Mouse (Mus musculus) left cerebral cortex, adult 2 months (tissue): ENCODE results near the gene Fbxl2. TPM values are rescaled to one million over a fixed set of nuclear protein-coding genes. Genes with fewer than 3 reads are reported as not detected.
"Not testable (repeated sequence)": the region's sequence is repeated elsewhere in the genome, so short reads cannot be mapped to it uniquely, and the experiment has no call there.

ENCODE experiments used
- DNase-seq, 2 experiments: peaks; one replicate each; pipeline ENCODE4 v3.0.0; 2021 to 2022; ENCODE audit warnings: low spot score in 2 of 2, mixed read lengths in 1 of 2; ENCODE audit errors: extremely low spot score in 1 of 2
- H3K27ac ChIP-seq: fragments of 200-600 bp; 2 replicates; pipeline ENCODE4 v1.8.1; 2022
- H3K4me3 ChIP-seq: fragments of 200-600 bp; 2 replicates; pipeline ENCODE4 v1.8.1; 2022
- CTCF ChIP-seq: fragments of 200-600 bp; IDR thresholded peaks from 2 replicates; pipeline ENCODE4 v1.8.1; 2022; ENCODE audit warnings: antibody characterized with exemption, mild to moderate bottlenecking, moderate library complexity
- intact Hi-C: fragments of 180-260 bp; cut with DNase I; formaldehyde crosslinking; loops from one replicate; pipeline ENCODE4 v1.15.1; 2025
- long read RNA-seq, 2 experiments: library from polyadenylated mRNA; stranded (forward); transcript quantifications; one replicate each; pipeline ENCODE4 v2.0.0; 2021; ENCODE audit warnings: borderline mapping rate in 2 of 2
- total RNA-seq, 2 experiments: library from RNA; stranded (reverse); gene quantifications; 2 replicates each; pipeline ENCODE4 v1.2.3; 2021

The Fbxl2 gene
- total RNA-seq = 10 to 100 TPM; 57.4 to 59.4 TPM
- long read RNA-seq, experiment 1, transcript Fbxl2-201 (15 exons, 3,464 nt) = major isoform, 31 of 56 reads
- long read RNA-seq, experiment 1, partial matches to known transcripts = 7 of 56 reads
- long read RNA-seq, experiment 1, other reads (novel, unspliced or antisense) = 18 of 56 reads
- long read RNA-seq, experiment 2, transcript Fbxl2-201 (15 exons, 3,464 nt) = major isoform, 18 of 44 reads
- long read RNA-seq, experiment 2, partial matches to known transcripts = 3 of 44 reads
- long read RNA-seq, experiment 2, other reads (novel, unspliced or antisense) = 23 of 44 reads

DNA sequence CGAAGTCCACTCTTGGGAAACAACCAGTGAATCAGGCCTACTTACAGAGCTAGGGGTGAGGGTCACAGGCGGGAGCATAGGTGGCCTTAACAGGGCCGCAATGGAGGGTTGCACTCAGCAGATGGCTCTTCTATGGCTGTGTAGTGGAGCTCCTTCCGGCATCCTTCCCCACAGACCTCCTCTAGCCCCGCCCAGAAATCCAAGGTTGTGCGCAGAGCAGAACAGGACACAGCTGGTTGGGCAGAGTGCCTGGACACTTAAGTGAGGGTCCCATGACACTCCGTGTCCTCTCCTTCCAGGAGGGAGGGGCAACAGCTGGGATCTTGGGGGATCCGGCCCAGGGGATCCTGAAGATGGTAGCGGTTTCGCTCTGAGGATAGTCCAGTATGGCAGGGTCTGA is at the start of gene Fbxl2:
Fbxl2 (minus strand) TSS at position 164 of the 400 bp plus-strand sequence.
- no peak for TF ChIP-seq CTCF
- intact Hi-C loops = no loop called here
- no peak for DNase-seq
- no peak within 1 kb of the TSS for H3K27ac ChIP-seq
- H3K4me3 ChIP-seq = no peak within 1 kb of the TSS

- Histone ChIP-seq H3K4me3 (no peak overlapping the region), H3K27ac (no peak overlapping the region)
- intact Hi-C loops = no loop called here
- no peak for DNase-seq
- no peak for TF ChIP-seq CTCF
Measured at GRCm38 (mm10) chr9:114094854-114095253, 48.9 kb upstream of the Fbxl2 start.

DNA sequence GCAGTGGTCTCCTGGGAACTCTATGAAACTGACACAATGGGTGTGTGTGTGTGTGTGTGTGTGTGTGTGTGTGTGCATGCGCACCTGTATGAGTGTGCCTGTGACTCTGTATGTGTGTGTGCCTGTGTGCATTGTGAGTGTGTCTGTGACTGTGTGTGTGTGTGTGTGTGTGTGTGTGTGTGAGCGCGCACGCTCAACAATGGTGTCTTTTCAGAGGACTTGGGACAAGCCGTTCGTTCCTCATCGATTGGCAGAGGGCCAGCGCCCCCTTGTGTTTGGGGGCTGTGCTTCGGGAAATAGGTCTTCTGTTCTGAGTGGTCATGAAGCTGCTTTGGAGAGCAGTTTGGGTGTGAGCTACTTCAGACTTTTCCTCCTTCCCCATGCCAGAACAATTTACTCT is 46.2 kb upstream of the Fbxl2 start:
- DNase-seq, H3K4me3 ChIP-seq, intact Hi-C loops: not testable (repeated sequence)

GRCm38 (mm10) chr9:114088885-114089284 is 42.9 kb upstream of the Fbxl2 start:
- H3K4me3 ChIP-seq, H3K27ac ChIP-seq, DNase-seq, intact Hi-C loops: not testable (repeated sequence)

More for the DNA sequence above, 46.2 kb upstream of the Fbxl2 start:
- H3K27ac ChIP-seq = not testable (repeated sequence)

DNA sequence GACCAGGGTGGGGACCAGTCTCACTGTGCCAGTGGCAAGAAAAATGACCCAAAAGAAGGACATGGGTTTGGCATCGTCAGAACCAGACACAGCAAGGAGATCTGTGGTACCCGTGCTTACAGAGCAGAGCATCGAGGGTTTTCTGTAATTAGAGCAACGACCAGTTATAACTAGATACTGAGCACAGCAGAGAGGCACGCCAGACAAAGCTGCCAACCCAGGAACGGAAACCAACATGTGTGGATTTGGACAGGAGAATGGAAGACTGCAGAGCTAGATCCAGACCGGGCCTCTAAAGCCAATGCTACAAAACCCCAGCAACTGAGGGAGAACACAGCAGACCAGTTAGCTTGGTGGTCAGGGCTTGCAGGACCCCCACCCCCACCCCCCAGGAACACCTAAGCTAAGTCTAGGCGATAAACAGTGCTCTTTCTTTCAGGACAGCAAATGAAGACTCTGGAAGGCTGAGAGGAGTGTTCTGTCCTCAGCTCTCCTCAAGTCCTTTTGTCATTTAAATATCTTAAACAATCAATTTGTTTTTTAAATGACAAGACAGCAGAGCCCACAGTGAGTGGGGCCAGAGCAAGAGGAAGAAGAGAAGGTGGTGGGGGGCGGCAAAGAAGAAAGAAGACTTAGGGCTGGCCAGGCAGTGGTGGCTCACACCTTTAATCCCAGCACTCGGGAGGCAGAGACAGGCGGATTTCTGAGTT is 41.3 kb upstream of the Fbxl2 start:
- no peak for TF ChIP-seq CTCF
- intact Hi-C loops = no loop called here
- no peak overlapping the region for H3K27ac ChIP-seq

DNA sequence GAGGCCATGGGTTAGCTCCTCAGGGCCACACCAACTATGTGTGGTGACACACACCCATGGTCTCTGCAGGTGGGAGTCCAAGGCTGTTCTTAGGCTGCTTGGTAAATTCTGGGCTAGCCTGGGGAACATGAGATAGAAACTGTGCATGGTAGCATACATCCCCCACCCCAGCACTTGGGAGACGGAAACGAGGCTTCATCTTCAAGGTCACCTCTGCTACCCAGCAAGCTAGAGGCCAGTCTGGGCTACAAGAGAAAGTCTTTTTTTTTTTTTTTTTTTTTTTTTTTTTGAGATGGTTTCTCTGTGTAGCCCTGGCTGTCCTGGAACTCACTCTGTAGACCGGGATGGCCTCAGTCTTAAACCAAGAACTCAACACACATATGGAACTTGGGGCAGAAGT is 40.4 kb upstream of the Fbxl2 start:
- intact Hi-C loops = no loop called here

More for the DNA sequence above, 41.3 kb upstream of the Fbxl2 start:
- no peak for DNase-seq
- no peak overlapping the region for H3K4me3 ChIP-seq

GRCm38 (mm10) chr9:114073681-114074080 is 27.7 kb upstream of the Fbxl2 start:
- peak; percentile 39 to 45 for DNase-seq
- peak overlapping the region; percentile 29; the same call in 1 of the 2 replicates for H3K27ac ChIP-seq
- peak overlapping the region; percentile 15; the same call in 1 of the 2 replicates for H3K4me3 ChIP-seq
- no peak for TF ChIP-seq CTCF
- intact Hi-C loops = no loop called here

More for the DNA sequence above, 40.4 kb upstream of the Fbxl2 start:
- DNase-seq = no peak
- no peak overlapping the region for H3K27ac ChIP-seq
- H3K4me3 ChIP-seq = no peak overlapping the region
- no peak for TF ChIP-seq CTCF

DNA sequence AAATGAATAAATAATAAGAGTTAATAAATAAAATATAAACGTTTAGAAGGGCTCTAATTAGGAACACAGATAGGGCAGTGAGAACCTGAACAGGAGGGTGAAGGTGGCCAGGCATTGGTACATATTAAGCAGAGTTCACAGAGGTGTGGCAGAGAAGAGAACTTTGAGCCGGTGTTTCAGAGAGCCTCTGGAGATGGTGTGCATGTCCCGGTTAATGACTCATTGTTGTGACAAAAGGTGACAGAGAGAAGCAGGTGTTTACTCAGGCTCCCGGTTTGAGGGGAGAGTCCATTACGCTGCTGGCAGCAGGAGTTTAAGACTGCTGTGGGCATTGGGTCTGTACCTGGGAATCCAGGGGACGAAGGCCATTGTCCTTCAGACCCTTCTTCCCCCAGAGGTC is 23.4 kb upstream of the Fbxl2 start:
- no peak for TF ChIP-seq CTCF
- intact Hi-C loops = no loop called here
- no peak overlapping the region for H3K4me3 ChIP-seq
- no peak overlapping the region for H3K27ac ChIP-seq
- no peak for DNase-seq

- TF ChIP-seq CTCF = no peak
- intact Hi-C loops = no loop called here
- no peak for DNase-seq
- no peak overlapping the region for H3K4me3 ChIP-seq
- no peak overlapping the region for H3K27ac ChIP-seq
Measured at GRCm38 (mm10) chr9:114068494-114069053, 22.6 kb upstream of the Fbxl2 start.

- intact Hi-C loops = no loop called here
- H3K4me3 ChIP-seq = peak within 1 kb of the TSS; percentile 50
Measured at GRCm38 (mm10) chr9:114057090-114057796, 11.3 kb upstream of the Fbxl2 start, which contains the start of gene Susd5. Susd5 (plus strand) TSS chr9:114057140.

GRCm38 (mm10) chr9:114052866-114053265 is 6.9 kb upstream of the Fbxl2 start:
- intact Hi-C loops = no loop called here
- no peak overlapping the region for H3K27ac ChIP-seq
- DNase-seq = no peak
- no peak for TF ChIP-seq CTCF
- no peak overlapping the region for H3K4me3 ChIP-seq

More at GRCm38 (mm10) chr9:114057090-114057796, 11.3 kb upstream of the Fbxl2 start, which contains the start of gene Susd5:
- peak; percentile 12 to 23 for DNase-seq
- no peak for TF ChIP-seq CTCF
- peak within 1 kb of the TSS; percentile 47; the same call in 1 of the 2 replicates for H3K27ac ChIP-seq

GRCm38 (mm10) chr9:114052031-114052430 is 6.0 kb upstream of the Fbxl2 start:
- Histone ChIP-seq H3K27ac (no peak overlapping the region), H3K4me3 (no peak overlapping the region)
- intact Hi-C loops = no loop called here
- TF ChIP-seq CTCF = no peak
- no peak for DNase-seq
